Mouse (Mus musculus) retina, postnatal 1 day (tissue): ENCODE measurements around the gene Slc22a27.
"Not testable (repeated sequence)": the region's sequence is repeated elsewhere in the genome, so short reads cannot be mapped to it uniquely, and the experiment has no call there.

Source experiments
- DNase-seq: peaks from one replicate; pipeline ENCODE4 v3.0.0-alpha.2; 2012

Slc22a27 gene

GRCm38 (mm10) chr19:7965927-7966326 is at the start of gene Slc22a27:
Gene Slc22a27, minus strand, starts transcription at chr19:7966027.
- DNase-seq: not testable (repeated sequence)

GRCm38 (mm10) chr19:8011596-8011995 is 45.8 kb upstream of the Slc22a27 start:
- not testable (repeated sequence) for DNase-seq

- not testable (repeated sequence) for DNase-seq
Measured at GRCm38 (mm10) chr19:8009086-8009485, 43.3 kb upstream of the Slc22a27 start.

DNA sequence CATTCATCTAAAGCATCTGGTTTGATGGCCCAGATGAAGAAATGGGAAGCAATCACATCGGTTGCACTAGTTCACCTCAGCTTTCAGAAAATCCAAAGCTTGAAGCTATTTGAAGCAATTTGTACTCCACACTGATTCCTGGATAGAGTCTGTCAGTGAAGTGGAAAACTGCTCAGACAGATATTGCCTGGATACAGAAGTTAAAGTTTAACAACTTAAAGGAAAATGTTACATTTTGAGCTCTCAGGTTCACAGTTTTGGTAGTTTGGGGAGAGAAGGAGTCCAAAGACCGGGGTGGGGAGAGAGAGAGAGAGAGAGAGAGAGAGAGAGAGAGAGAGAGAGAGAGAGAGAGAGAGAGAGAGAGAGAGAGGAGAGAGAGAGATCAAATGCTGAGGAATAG is 2.9 kb upstream of the Slc22a27 start:
- DNase-seq: no peak

DNA sequence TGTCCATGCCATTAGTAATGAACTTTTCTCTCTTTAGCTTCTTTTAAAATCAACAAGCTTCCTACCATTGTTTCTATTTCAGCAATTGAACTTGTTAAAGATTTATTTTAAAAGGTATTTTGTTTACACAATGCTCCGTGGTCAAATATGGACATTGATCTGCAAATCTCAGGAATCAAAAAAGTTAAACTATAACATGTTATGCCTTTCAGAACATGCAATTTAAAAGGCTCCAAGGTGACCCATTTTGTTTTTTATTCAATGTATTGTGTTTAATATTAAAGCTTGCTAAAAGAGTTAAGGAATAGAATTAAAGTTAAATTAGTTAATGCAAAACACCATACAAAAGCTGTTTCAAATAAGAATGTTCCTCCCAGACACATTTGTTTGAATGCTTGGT is 723 bp upstream of the Slc22a27 start:
- DNase-seq: not testable (repeated sequence)

DNA sequence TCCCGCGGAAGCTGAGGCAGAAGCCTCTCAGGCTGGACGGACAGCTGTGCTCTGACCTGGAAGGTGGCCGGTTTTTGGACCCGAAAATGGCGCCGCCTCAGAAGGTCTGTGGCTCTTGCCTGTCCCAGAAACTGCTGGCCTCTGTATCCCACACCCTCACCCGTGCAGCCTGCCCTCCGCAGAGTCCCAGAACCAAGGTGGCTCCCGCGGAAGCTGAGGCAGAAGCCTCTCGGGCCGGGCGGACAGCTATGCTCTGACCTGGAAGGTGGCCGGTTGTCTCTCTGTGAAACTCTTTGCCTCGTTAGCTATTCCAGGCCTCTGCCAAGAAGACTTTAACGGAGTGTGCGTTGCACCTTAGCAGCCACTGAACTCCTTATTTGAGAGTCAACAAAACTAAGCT is 26.4 kb downstream of the Slc22a27 start:
- not testable (repeated sequence) for DNase-seq

GRCm38 (mm10) chr19:7876626-7877025 is 89.2 kb downstream of the Slc22a27 start:
- no peak for DNase-seq

DNA sequence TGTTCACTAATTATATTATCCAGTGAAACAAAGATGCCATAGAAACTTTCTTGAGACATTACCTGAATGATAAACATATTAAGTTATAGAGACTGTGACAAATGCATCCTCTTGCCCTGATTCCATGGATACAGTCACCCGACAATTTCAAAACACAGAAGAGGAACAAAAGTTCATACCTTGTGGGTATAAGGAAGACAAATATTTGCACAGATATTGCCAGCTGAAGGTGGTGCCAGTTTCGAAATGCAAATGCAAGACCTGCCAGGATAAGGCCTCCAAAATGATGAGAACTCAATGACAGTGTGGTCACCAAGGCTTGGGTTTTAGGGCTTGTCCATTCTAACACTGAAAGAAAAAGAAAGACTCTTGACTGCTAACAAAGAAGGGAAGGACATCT is 136.0 kb downstream of the Slc22a27 start:
- DNase-seq: no peak
